ENCODE assay signal across 24 mouse cellular contexts in the genomic region with DNA sequence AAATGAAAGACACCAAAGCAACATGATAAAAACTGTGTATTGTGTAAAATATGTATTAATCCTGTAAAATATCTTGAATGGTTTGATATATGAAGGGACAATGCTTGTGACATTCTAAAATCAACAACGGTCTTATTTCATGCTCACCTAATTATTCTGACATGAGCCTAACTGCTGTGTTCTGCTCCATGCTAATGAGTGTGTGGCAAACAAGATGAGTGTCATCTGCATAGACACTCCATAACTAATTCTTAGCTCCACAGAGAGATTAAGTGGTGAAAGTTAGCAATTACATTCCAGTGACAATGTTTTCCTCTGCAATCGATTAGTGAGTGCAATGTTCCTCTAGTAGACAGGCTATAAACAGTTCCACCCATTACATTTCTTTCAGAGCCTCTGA.
"Had no signal": no experiment of that assay in that cellular context is flagged by ENCODE, and none has a peak within 500 bp of the region (broad histone marks: within the 10 kb centered on the region; RNA-seq: fewer than 3 reads in every experiment).

No protein-coding gene starts in this region.

- H3K9me3 ChIP-seq: heart, embryonic 13.5 days; heart, embryonic 15.5 days; hindbrain, embryonic 13.5 days; hindbrain, embryonic 15.5 days; limb, embryonic 13.5 days; limb, embryonic 15.5 days had no signal

- H3K4me3 ChIP-seq: gastrocnemius, adult 2 months; heart, adult 2 months; heart, embryonic 13.5 days; heart, embryonic 15.5 days; hindbrain, embryonic 13.5 days; hindbrain, embryonic 15.5 days; limb, embryonic 13.5 days; limb, embryonic 15.5 days had no signal

- H3K27ac ChIP-seq: gastrocnemius, adult 2 months; heart, adult 2 months; heart, embryonic 13.5 days; heart, embryonic 15.5 days; hindbrain, embryonic 13.5 days; hindbrain, embryonic 15.5 days; hindbrain, postnatal 0 days; limb, embryonic 13.5 days; limb, embryonic 15.5 days had no signal

- H3K36me3 ChIP-seq: heart, embryonic 13.5 days; heart, embryonic 15.5 days; hindbrain, embryonic 13.5 days; hindbrain, embryonic 15.5 days; limb, embryonic 13.5 days; limb, embryonic 15.5 days had no signal

- H3K4me2 ChIP-seq: heart, embryonic 11.5 days; heart, embryonic 13.5 days; heart, embryonic 15.5 days; hindbrain, embryonic 13.5 days; hindbrain, embryonic 15.5 days; limb, embryonic 13.5 days; limb, embryonic 15.5 days had no signal

- H3K27me3 ChIP-seq: heart, embryonic 13.5 days; heart, embryonic 15.5 days; hindbrain, embryonic 13.5 days; hindbrain, embryonic 15.5 days; limb, embryonic 13.5 days; limb, embryonic 15.5 days had no signal

- ATAC-seq: hindbrain, postnatal 0 days; intestine, embryonic 16.5 days had no signal

- DNase-seq: gastrocnemius, adult 2 months; gastrocnemius, postnatal 10 days; gastrocnemius, postnatal 25 days; heart, adult 11 months; heart, adult 2 months; heart, postnatal 14 days; heart, postnatal 36 days; kidney, adult 11 months; kidney, adult 2 months; kidney, postnatal 10 days; kidney, postnatal 25 days; kidney, postnatal 4 days; layer of hippocampus, adult 9-11 months; layer of hippocampus, postnatal 36 days; left cerebral cortex, postnatal 4 days had no signal

- H3K9ac ChIP-seq: heart, embryonic 13.5 days; heart, embryonic 15.5 days; hindbrain, embryonic 13.5 days; hindbrain, embryonic 15.5 days; limb, embryonic 13.5 days; limb, embryonic 15.5 days had no signal

- H3K4me1 ChIP-seq: heart, embryonic 13.5 days; heart, embryonic 15.5 days; hindbrain, embryonic 13.5 days; hindbrain, embryonic 15.5 days; limb, embryonic 13.5 days; limb, embryonic 15.5 days had no signal
